Mouse (Mus musculus): Measurements from ENCODE around the gene Rsrc2. TPM values are rescaled to one million over a fixed set of nuclear protein-coding genes. Genes with fewer than 3 reads are reported as not detected.
A peak's percentile ranks its signal among the peaks of the same experiment; 100 is the strongest.

The Rsrc2 gene
- total and polyA plus RNA-seq, 2 experiments from 2014 or later: 41.9 to 133 TPM

- Histone ChIP-seq H3K9ac (replicated peaks; ENCODE audit: low read length, poor library complexity, severe bottlenecking) (peak within 1 kb of the TSS; percentile 85), H3K4me3 (ENCODE audit: low read depth, low read length) (peak within 1 kb of the TSS; percentile 83), H3K9me3 (ENCODE audit: low read length) (no peaks in the 10 kb centered on the region), H3K4me1 (ENCODE audit: insufficient read depth, low read length) (peaks cover 3% of the 10 kb centered on the region; the same call in 1 of the 2 replicates), H3K27me3 (ENCODE audit: insufficient read depth, low read length) (no peaks in the 10 kb centered on the region), H3K27ac (ENCODE audit: low read depth, low read length) (peak within 1 kb of the TSS; percentile 86), H3K4me2 (ENCODE audit: low read depth, low read length, poor library complexity, severe bottlenecking) (peak within 1 kb of the TSS; percentile 88), H3K36me3 (ENCODE audit: insufficient read depth, low read length) (peaks cover 6% of the 10 kb centered on the region; the same call in 1 of the 2 replicates)
- WGBS: under 1% methylated on average over 80 of the region's 83 CpGs
- ATAC-seq (ENCODE audit: low FRiP score): peak; percentile 100
- DNase-seq (ENCODE audit: low spot score): peak; percentile 99
- no peak for TF ChIP-seq CTCF (IDR thresholded peaks at IDR 0.05)
These were observed 28.6 kb downstream of the Rsrc2 start, which contains the start of gene Zcchc8 for GRCm38 (mm10) chr5:123720328-123721311. TSS of gene Zcchc8 (minus strand) at chr5:123721100.

DNA sequence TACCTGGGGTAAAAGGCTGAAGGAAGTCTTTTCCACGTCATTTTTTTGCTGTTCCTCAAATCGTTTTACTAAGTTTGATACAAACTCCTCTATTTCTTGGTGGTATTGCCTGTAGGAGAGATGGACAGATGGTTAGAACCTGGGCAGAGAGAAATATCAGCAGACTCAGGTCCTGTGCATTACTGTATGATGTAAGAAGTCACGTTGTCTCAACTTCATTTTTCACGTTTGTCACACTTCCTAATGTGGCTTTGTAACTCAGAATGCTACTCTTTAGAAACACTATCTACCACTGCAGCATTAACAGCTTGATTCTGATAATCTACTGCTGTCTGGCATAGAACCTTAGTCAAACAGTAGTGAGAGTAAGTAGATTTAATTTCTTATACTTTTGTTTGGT, 34.6 kb downstream of the Rsrc2 start:
- no peaks in the 10 kb centered on the region for H3K27me3 ChIP-seq (ENCODE audit: insufficient read depth, low read length)
- no peak for ATAC-seq (ENCODE audit: low FRiP score)

DNA sequence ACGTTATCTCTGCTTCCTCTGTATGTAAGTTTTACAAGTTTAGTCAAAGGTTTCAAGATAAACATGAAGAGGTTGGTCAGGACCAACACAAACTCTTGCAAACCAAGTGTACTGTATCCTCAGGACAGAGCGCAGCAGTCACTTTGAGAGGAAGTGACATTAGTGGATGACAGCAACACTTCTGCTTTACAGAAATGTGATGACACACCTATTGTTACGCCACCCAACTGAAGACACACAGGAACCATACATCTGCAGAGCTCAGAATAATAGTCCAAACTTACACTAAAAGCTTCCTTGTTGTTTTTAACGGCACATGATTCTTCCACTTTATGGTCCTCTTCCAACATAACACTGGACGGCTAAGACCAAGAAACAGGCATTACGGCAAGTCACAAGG, 35.4 kb downstream of the Rsrc2 start:
- no peaks in the 10 kb centered on the region for H3K4me1 ChIP-seq (ENCODE audit: insufficient read depth, low read length)
- no peaks in the 10 kb centered on the region for H3K9me3 ChIP-seq (ENCODE audit: low read length)
- no peak overlapping the region for H3K4me2 ChIP-seq (ENCODE audit: low read depth, low read length, poor library complexity, severe bottlenecking)
- 95% methylated on average over 6 of the region's 6 CpGs for WGBS
- no peak overlapping the region for H3K27ac ChIP-seq (ENCODE audit: low read depth, low read length)
- no peak overlapping the region for H3K4me3 ChIP-seq (ENCODE audit: low read depth, low read length)
- TF ChIP-seq CTCF (IDR thresholded peaks at IDR 0.05): no peak
- ATAC-seq (ENCODE audit: low FRiP score) (no peak), DNase-seq (ENCODE audit: low spot score) (no peak)
- H3K36me3 ChIP-seq (ENCODE audit: insufficient read depth, low read length): peaks cover 54% of the 10 kb centered on the region
- no peak overlapping the region for H3K9ac ChIP-seq (replicated peaks; ENCODE audit: low read length, poor library complexity, severe bottlenecking)
- H3K27me3 ChIP-seq (ENCODE audit: insufficient read depth, low read length): no peaks in the 10 kb centered on the region

More for the DNA sequence above, 34.6 kb downstream of the Rsrc2 start:
- no peak for DNase-seq (ENCODE audit: low spot score)
- H3K9me3 ChIP-seq (ENCODE audit: low read length): no peaks in the 10 kb centered on the region
- peaks cover 50% of the 10 kb centered on the region for H3K36me3 ChIP-seq (ENCODE audit: insufficient read depth, low read length)
- H3K4me2 ChIP-seq (ENCODE audit: low read depth, low read length, poor library complexity, severe bottlenecking): no peak overlapping the region
- H3K9ac ChIP-seq (replicated peaks; ENCODE audit: low read length, poor library complexity, severe bottlenecking): no peak overlapping the region
- no peak for TF ChIP-seq CTCF (IDR thresholded peaks at IDR 0.05)
- H3K27ac ChIP-seq (ENCODE audit: low read depth, low read length): no peak overlapping the region
- 88% methylated on average over 4 of the region's 4 CpGs for WGBS
- H3K4me1 ChIP-seq (ENCODE audit: insufficient read depth, low read length): peaks cover 3% of the 10 kb centered on the region; the same call in 1 of the 2 replicates
- H3K4me3 ChIP-seq (ENCODE audit: low read depth, low read length): no peak overlapping the region

- DNase-seq (ENCODE audit: low spot score): no peak
- WGBS: 91% methylated on average over 4 of the region's 4 CpGs
- Histone ChIP-seq H3K27ac (ENCODE audit: low read depth, low read length) (no peak overlapping the region), H3K4me2 (ENCODE audit: low read depth, low read length, poor library complexity, severe bottlenecking) (no peak overlapping the region), H3K36me3 (ENCODE audit: insufficient read depth, low read length) (peaks cover 75% of the 10 kb centered on the region), H3K27me3 (ENCODE audit: insufficient read depth, low read length) (no peaks in the 10 kb centered on the region), H3K4me1 (ENCODE audit: insufficient read depth, low read length) (no peaks in the 10 kb centered on the region), H3K4me3 (ENCODE audit: low read depth, low read length) (no peak overlapping the region), H3K9me3 (ENCODE audit: low read length) (no peaks in the 10 kb centered on the region), H3K9ac (replicated peaks; ENCODE audit: low read length, poor library complexity, severe bottlenecking) (no peak overlapping the region)
- no peak for ATAC-seq (ENCODE audit: low FRiP score)
- no peak for TF ChIP-seq CTCF (IDR thresholded peaks at IDR 0.05)
These were observed 39.6 kb downstream of the Rsrc2 start for GRCm38 (mm10) chr5:123709571-123709970.

DNA sequence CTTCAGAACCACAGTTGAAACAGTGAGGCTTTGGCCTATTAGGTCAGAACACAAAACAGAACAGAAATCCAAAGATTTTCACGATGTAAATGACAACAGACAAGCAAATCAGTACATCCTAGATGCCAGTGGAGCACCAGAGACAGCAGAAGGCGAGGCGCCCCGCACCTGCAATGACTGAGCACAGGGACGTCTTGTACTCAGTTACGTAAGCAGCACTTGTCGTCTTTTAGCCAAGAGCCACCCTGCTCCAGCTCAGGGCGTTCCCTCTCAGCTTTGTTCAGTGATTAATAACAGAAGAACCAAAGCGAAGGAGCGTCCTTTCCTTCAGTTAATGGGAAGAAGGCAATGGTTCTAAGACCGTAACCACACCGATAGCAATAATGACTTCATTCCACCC, 40.6 kb downstream of the Rsrc2 start:
- Histone ChIP-seq H3K9ac (replicated peaks; ENCODE audit: low read length, poor library complexity, severe bottlenecking) (no peak overlapping the region), H3K27ac (ENCODE audit: low read depth, low read length) (no peak overlapping the region), H3K4me1 (ENCODE audit: insufficient read depth, low read length) (no peaks in the 10 kb centered on the region), H3K36me3 (ENCODE audit: insufficient read depth, low read length) (peaks cover 73% of the 10 kb centered on the region), H3K9me3 (ENCODE audit: low read length) (no peaks in the 10 kb centered on the region), H3K27me3 (ENCODE audit: insufficient read depth, low read length) (no peaks in the 10 kb centered on the region), H3K4me2 (ENCODE audit: low read depth, low read length, poor library complexity, severe bottlenecking) (no peak overlapping the region), H3K4me3 (ENCODE audit: low read depth, low read length) (no peak overlapping the region)
- WGBS: 94% methylated on average over 12 of the region's 12 CpGs
- no peak for DNase-seq (ENCODE audit: low spot score)
- no peak for ATAC-seq (ENCODE audit: low FRiP score)
- no peak for TF ChIP-seq CTCF (IDR thresholded peaks at IDR 0.05)

DNA sequence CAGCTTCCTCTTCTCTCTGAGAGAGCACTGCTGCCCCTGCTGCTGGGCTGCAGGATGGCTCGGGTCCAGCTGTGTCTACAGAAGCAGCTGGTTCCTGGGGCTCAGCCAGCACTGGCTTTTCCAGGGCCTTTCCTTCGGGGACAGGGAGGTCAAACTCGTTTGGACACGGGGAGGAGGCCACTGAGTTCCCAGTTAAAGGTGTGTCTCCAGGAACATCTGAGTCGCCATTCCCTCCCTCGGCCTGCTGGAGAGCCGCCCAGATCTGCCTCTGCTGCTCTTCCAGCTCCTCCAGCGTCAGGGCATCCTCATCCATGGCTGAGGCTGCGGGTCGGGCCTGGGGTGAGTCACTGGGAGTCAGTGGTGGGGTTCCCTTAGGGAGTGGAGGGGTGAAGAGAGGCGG, 48.6 kb downstream of the Rsrc2 start:
- no peak for ATAC-seq (ENCODE audit: low FRiP score)
- peaks cover 49% of the 10 kb centered on the region for H3K36me3 ChIP-seq (ENCODE audit: insufficient read depth, low read length)
- no peaks in the 10 kb centered on the region for H3K27me3 ChIP-seq (ENCODE audit: insufficient read depth, low read length)
- H3K27ac ChIP-seq (ENCODE audit: low read depth, low read length): no peak overlapping the region
- peak; percentile 66 for DNase-seq (ENCODE audit: low spot score)
- WGBS: 69% methylated on average over 11 of the region's 11 CpGs
- H3K4me3 ChIP-seq (ENCODE audit: low read depth, low read length): no peak overlapping the region
- no peak overlapping the region for H3K4me2 ChIP-seq (ENCODE audit: low read depth, low read length, poor library complexity, severe bottlenecking)
- no peaks in the 10 kb centered on the region for H3K9me3 ChIP-seq (ENCODE audit: low read length)
- no peaks in the 10 kb centered on the region for H3K4me1 ChIP-seq (ENCODE audit: insufficient read depth, low read length)
- no peak overlapping the region for H3K9ac ChIP-seq (replicated peaks; ENCODE audit: low read length, poor library complexity, severe bottlenecking)
- TF ChIP-seq CTCF (IDR thresholded peaks at IDR 0.05): 0 out of 2 replicates have a peak, but pooled peaks have one; percentile 12
